Mouse (Mus musculus) ES-E14 (cell line): Measurements from ENCODE around the gene Tnik. TPM values are rescaled to one million over a fixed set of nuclear protein-coding genes. Genes with fewer than 3 reads are reported as not detected.

Source experiments
- DNase-seq: peaks from one replicate; pipeline ENCODE4 v3.0.0-alpha.2; 2013; ENCODE audit warnings: low read depth, low spot score
- H3K27ac ChIP-seq: 2 replicates; pipeline ENCODE4 v1.5.1; 2012; ENCODE audit warnings: low read depth, mild to moderate bottlenecking, low read length, moderate library complexity, mixed read lengths; ENCODE audit not compliant: poor library complexity, insufficient read depth, severe bottlenecking
- H3K36me3 ChIP-seq: 2 replicates; pipeline ENCODE4 v1.6.1; 2012; ENCODE audit warnings: mild to moderate bottlenecking, low read length, moderate library complexity, mixed read lengths; ENCODE audit not compliant: control insufficient read depth, poor library complexity, insufficient read depth, severe bottlenecking
- H3K4me1 ChIP-seq, 2 experiments: fragments of 150-350 bp in 1 of 2; sonication (generic) in 1 of 2; 2 replicates each; pipeline ENCODE4 v1.6.1; 2012; ENCODE audit warnings: low read length in 2 of 2, mild to moderate bottlenecking in 1 of 2, mixed read lengths in 1 of 2; ENCODE audit not compliant: control insufficient read depth in 2 of 2, insufficient read depth in 2 of 2, poor library complexity in 1 of 2
- H3K4me3 ChIP-seq, 2 experiments: fragments of 150-350 bp in 1 of 2; sonication (generic) in 1 of 2; 2 replicates each; pipeline ENCODE4 v1.5.1; 2012; ENCODE audit warnings: low read length in 2 of 2, low read depth in 1 of 2, mild to moderate bottlenecking in 1 of 2, mixed read lengths in 1 of 2; ENCODE audit not compliant: insufficient read depth in 1 of 2, poor library complexity in 1 of 2, severe bottlenecking in 1 of 2
- H3K9ac ChIP-seq: 2 replicates; pipeline ENCODE4 v1.6.1; 2012; ENCODE audit warnings: low read depth, mild to moderate bottlenecking, low read length, mixed read lengths; ENCODE audit not compliant: poor library complexity, insufficient read depth, severe bottlenecking
- H3K9me3 ChIP-seq: fragments of 150-350 bp; sonication (generic); 2 replicates; pipeline ENCODE4 v1.6.1; 2012; ENCODE audit warnings: low read depth, mild to moderate bottlenecking, low read length; ENCODE audit not compliant: control insufficient read depth, insufficient read depth
- CHD2 ChIP-seq: IDR thresholded peaks from 2 replicates; pipeline ENCODE4 v1.6.1; 2014; ENCODE audit warnings: mild to moderate bottlenecking, low read depth, low read length, inconsistent platforms
- HCFC1 ChIP-seq: IDR thresholded peaks from 2 replicates; pipeline ENCODE4 v1.6.1; 2012; ENCODE audit warnings: low read length, inconsistent platforms, borderline replicate concordance; ENCODE audit not compliant: insufficient read depth
- MAFK ChIP-seq: IDR thresholded peaks from 2 replicates; pipeline ENCODE4 v1.6.1; 2014; ENCODE audit warnings: mild to moderate bottlenecking, low read depth, low read length, inconsistent platforms; ENCODE audit not compliant: insufficient read depth
- ZC3H11A ChIP-seq: IDR thresholded peaks from 2 replicates; pipeline ENCODE4 v1.6.1; 2012; ENCODE audit warnings: low read depth, mild to moderate bottlenecking, inconsistent platforms, low read length, borderline replicate concordance
- ZNF384 ChIP-seq: IDR thresholded peaks from 2 replicates; pipeline ENCODE4 v1.6.1; 2012; ENCODE audit warnings: low read depth, low read length, inconsistent platforms
- in situ Hi-C, 2 experiments: fragments of 600-800 bp; cut with MboI; formaldehyde crosslinking; loops; one replicate each; pipeline ENCODE4 v1.15.1; 2025; ENCODE audit warnings: low sequenced_read_pairs in 2 of 2, inconsistent platforms in 1 of 2; ENCODE audit not compliant: unreplicated experiment in 2 of 2
- total RNA-seq: library from RNA; depleted of rRNA; stranded (reverse); fragments of 300-350 nt; gene quantifications from 2 replicates; pipeline ENCODE4 v1.2.3, GENCODE M21; 2012

Tnik gene
- total RNA-seq, 1 experiment = 2.6 TPM

- H3K36me3 ChIP-seq = no peaks in the 10 kb centered on the region
- no peak overlapping the region for H3K9ac ChIP-seq
- no peaks in the 10 kb centered on the region for H3K4me1 ChIP-seq
- H3K9me3 ChIP-seq = no peaks in the 10 kb centered on the region
- no peak overlapping the region for H3K4me3 ChIP-seq
- in situ Hi-C loops = no loop called here
- no peak for DNase-seq
- H3K27ac ChIP-seq = no peak overlapping the region
- TF ChIP-seq CHD2 (no peak), MAFK (no peak), ZNF384 (no peak)
Observed at GRCm38 (mm10) chr3:28417091-28417715, 154.2 kb downstream of the Tnik start.

- H3K27ac ChIP-seq = no peak overlapping the region
- no peak for DNase-seq
- no peak for TF ChIP-seq ZNF384
- TF ChIP-seq CHD2 = no peak
- no peak for TF ChIP-seq MAFK
- TF ChIP-seq ZC3H11A = no peak
- no peak for TF ChIP-seq HCFC1
- in situ Hi-C loops = no loop called here
- no peaks in the 10 kb centered on the region for H3K36me3 ChIP-seq
- H3K4me1 ChIP-seq = no peaks in the 10 kb centered on the region
- H3K9ac ChIP-seq = no peak overlapping the region
- H3K4me3 ChIP-seq = no peak overlapping the region
- no peaks in the 10 kb centered on the region for H3K9me3 ChIP-seq
Observed at GRCm38 (mm10) chr3:28420194-28420593, 157.2 kb downstream of the Tnik start.

DNA sequence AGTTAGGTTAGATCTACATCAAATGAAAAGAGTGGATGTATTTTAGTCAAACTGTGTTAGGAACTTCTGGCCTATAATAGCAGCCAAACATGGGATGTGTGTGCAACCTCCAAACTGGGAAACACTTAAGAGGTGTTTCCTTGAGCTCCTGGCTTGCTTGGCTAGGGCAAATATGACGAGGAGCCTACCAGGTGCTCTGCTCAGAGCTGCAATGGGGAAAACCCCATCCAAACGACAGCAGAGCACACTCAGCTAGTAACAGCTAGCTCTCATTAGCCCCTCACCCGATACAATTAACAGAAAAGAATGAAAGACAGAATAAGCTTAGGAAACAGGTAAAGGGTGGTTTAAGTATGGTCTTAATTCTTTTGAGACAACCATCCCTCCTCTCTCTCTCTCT is 157.7 kb downstream of the Tnik start:
- Histone ChIP-seq H3K9me3 (no peaks in the 10 kb centered on the region), H3K4me1 (no peaks in the 10 kb centered on the region), H3K27ac (no peak overlapping the region), H3K4me3 (no peak overlapping the region), H3K9ac (no peak overlapping the region), H3K36me3 (no peaks in the 10 kb centered on the region)
- TF ChIP-seq HCFC1 (no peak), CHD2 (no peak), MAFK (no peak), ZC3H11A (no peak), ZNF384 (no peak)
- in situ Hi-C loops = no loop called here
- DNase-seq = no peak

DNA sequence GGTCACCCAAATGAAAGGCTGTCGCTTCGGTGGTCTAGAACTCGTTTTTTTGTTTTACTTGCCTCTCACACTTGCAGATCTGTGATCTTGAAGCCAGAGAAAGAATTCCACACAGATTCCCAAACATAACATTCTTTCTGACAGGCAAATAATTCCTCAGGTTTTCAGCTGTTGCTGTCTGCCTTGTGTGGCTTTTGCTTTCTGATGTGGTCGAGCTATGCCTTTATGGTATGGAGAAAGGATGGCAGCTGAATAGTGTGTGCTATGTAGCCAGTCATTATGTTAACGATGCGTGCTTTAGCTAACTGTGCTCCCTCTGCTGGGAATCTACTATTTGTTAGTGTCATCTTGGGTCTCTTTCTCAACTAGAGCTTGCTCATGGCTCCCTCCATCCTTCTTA is 158.8 kb downstream of the Tnik start:
- DNase-seq = no peak
- Histone ChIP-seq H3K9me3 (no peaks in the 10 kb centered on the region), H3K4me3 (no peak overlapping the region), H3K4me1 (no peaks in the 10 kb centered on the region), H3K36me3 (no peaks in the 10 kb centered on the region), H3K27ac (no peak overlapping the region), H3K9ac (no peak overlapping the region)
- no peak for TF ChIP-seq MAFK
- in situ Hi-C loops = no loop called here

GRCm38 (mm10) chr3:28422221-28422620 is 159.2 kb downstream of the Tnik start:
- in situ Hi-C loops = no loop called here
- TF ChIP-seq HCFC1 (no peak), ZC3H11A (no peak), CHD2 (no peak), MAFK (no peak), ZNF384 (no peak)
- no peaks in the 10 kb centered on the region for H3K36me3 ChIP-seq
- no peak overlapping the region for H3K4me3 ChIP-seq
- no peak for DNase-seq
- no peak overlapping the region for H3K9ac ChIP-seq
- no peak overlapping the region for H3K27ac ChIP-seq
- H3K4me1 ChIP-seq = no peaks in the 10 kb centered on the region
- no peaks in the 10 kb centered on the region for H3K9me3 ChIP-seq
